In genomic region chr4:103119229-103120027, GRCm38 (mm10) we compare ENCODE assay signal across 8 mouse cellular contexts. TPM values are rescaled to one million over a fixed set of nuclear protein-coding genes. Genes with fewer than 3 reads are reported as not detected.
DNase-seq lines count a peak whose midpoint lies in the region; ATAC-seq lines count a peak whose summit lies in the region.

No protein-coding gene starts in this region.

- H3K9ac ChIP-seq in hindbrain, embryonic 14.5 days, result peak overlapping the region; percentile 84

- H3K4me2 ChIP-seq in hindbrain, embryonic 14.5 days (replicated peaks), result peak overlapping the region; percentile 93

- H3K4me1 ChIP-seq in hindbrain, embryonic 14.5 days (replicated peaks; ENCODE audit: control insufficient read depth, insufficient read depth, low read length), result peaks cover 35% of the 10 kb centered on the region

- no peaks in the 10 kb centered on the region for H3K9me3 ChIP-seq in hindbrain, embryonic 14.5 days (ENCODE audit: control insufficient read depth, low read length)

- H3K36me3 ChIP-seq in hindbrain, embryonic 14.5 days (replicated peaks; ENCODE audit: control insufficient read depth, insufficient read depth), result peaks cover 6% of the 10 kb centered on the region

- WGBS in hindbrain, embryonic 14.5 days, result under 1% methylated on average over 62 of the region's 111 CpGs

- H3K27ac ChIP-seq in hindbrain, embryonic 14.5 days, result peak overlapping the region; percentile 84

- peak; percentile 61 for ATAC-seq in hindbrain, embryonic 14.5 days (ENCODE audit: low FRiP score)

- peak; percentile 70 for DNase-seq in R1 (ENCODE audit: low read depth, low spot score)
- peak; percentile 71 to 78 for DNase-seq in cerebellum, postnatal 36 days
- peak; percentile 69 to 74 for DNase-seq in frontal cortex, postnatal 36 days (ENCODE audit: low spot score in 2 of 2)
- peak; percentile 74 for DNase-seq in hindbrain, embryonic 14.5 days (ENCODE audit: low spot score)
- peak; percentile 76 to 77 for DNase-seq in layer of hippocampus, postnatal 36 days
- peak; percentile 86 for DNase-seq in lung, postnatal 14 days
- peak; percentile 88 for DNase-seq in ovary, postnatal 36 days (ENCODE audit: low spot score)
- peak; percentile 93 for DNase-seq in thymus, postnatal 14 days

- no peaks in the 10 kb centered on the region for H3K27me3 ChIP-seq in hindbrain, embryonic 14.5 days (ENCODE audit: control insufficient read depth, insufficient read depth, low read length)

- peak overlapping the region; percentile 90 for H3K4me3 ChIP-seq in hindbrain, embryonic 14.5 days (replicated peaks; ENCODE audit: low read length)

RNA-seq across cellular contexts. Expression of gene Wdr78, which starts 5.1 kb away (rescaled TPM):
- polyA plus RNA-seq in hindbrain, embryonic 14.5 days (2014; fragmentation: Nextera tagmentation; extraction: Ambion mirVana), result 7.2 and 7.4 TPM in 2 replicates
- total RNA-seq in layer of hippocampus, postnatal 36 days (2021), result 10 to 100 TPM; 15.9 to 16.7 TPM

RNA-seq across cellular contexts. Expression of gene Mier1, which starts 5.2 kb away (rescaled TPM):
- 31.4 and 33.2 TPM in 2 replicates for polyA plus RNA-seq in hindbrain, embryonic 14.5 days (2014; fragmentation: Nextera tagmentation; extraction: Ambion mirVana)
- total RNA-seq in layer of hippocampus, postnatal 36 days (2021), result 10 to 100 TPM; 45.1 to 55.8 TPM

Comparison
In these comparisons a context has a peak if more than half of its experiments do, and no peak if none do; other contexts are left out.
1. Peak in every context shown above with its lines: DNase-seq, ATAC-seq, H3K4me3 ChIP-seq and H3K27ac ChIP-seq.